Mouse (Mus musculus) layer of hippocampus, adult 11-12 months (tissue): ENCODE measurements around the gene Olfr78.

Source experiments
- DNase-seq: peaks from one replicate; pipeline ENCODE4 v3.0.0; 2022; ENCODE audit warnings: low spot score

Olfr78 gene

GRCm38 (mm10) chr7:102759266-102759665 is at the start of gene Olfr78, which contains the start of gene Olfr560:
Gene Olfr78, minus strand, starts transcription at chr7:102759471.
Gene Olfr560, minus strand, starts transcription at chr7:102759366.
- DNase-seq: no peak

- no peak for DNase-seq
These were observed 43.9 kb upstream of the Olfr78 start, which contains the start of gene Olfr564 for GRCm38 (mm10) chr7:102803180-102803579. Gene Olfr564, plus strand, starts transcription at chr7:102803480.

- DNase-seq: no peak
These were observed 11.7 kb upstream of the Olfr78 start, which contains the start of gene Olfr561 for GRCm38 (mm10) chr7:102770921-102771320. Gene Olfr561, plus strand, starts transcription at chr7:102771221.

GRCm38 (mm10) chr7:102752086-102752485 is 7.2 kb downstream of the Olfr78 start:
- no peak for DNase-seq

- no peak for DNase-seq
These were observed 21.6 kb downstream of the Olfr78 start for GRCm38 (mm10) chr7:102737705-102738104.

- DNase-seq: no peak
These were observed 25.5 kb downstream of the Olfr78 start for GRCm38 (mm10) chr7:102733793-102734192.

GRCm38 (mm10) chr7:102727391-102727790 is 31.9 kb downstream of the Olfr78 start, which contains the start of gene Olfr559:
Gene Olfr559, minus strand, starts transcription at chr7:102727491.
- no peak for DNase-seq

- DNase-seq: no peak
These were observed 40.3 kb downstream of the Olfr78 start, which contains the start of gene Olfr33 for GRCm38 (mm10) chr7:102718970-102719369. Gene Olfr33, minus strand, starts transcription at chr7:102719070.

- DNase-seq: no peak
These were observed 57.4 kb downstream of the Olfr78 start, which contains the start of gene Olfr558 for GRCm38 (mm10) chr7:102701915-102702314. Gene Olfr558, plus strand, starts transcription at chr7:102702215.

GRCm38 (mm10) chr7:102698461-102698860 is 60.8 kb downstream of the Olfr78 start:
- DNase-seq: no peak

- DNase-seq: no peak
These were observed 63.7 kb downstream of the Olfr78 start, which contains the start of gene Olfr557 for GRCm38 (mm10) chr7:102695358-102696125. Gene Olfr557, plus strand, starts transcription at chr7:102695910.
